Mouse (Mus musculus): Measurements from ENCODE around the gene Sin3a. TPM values are rescaled to one million over a fixed set of nuclear protein-coding genes. Genes with fewer than 3 reads are reported as not detected.

Sin3a gene
- total RNA-seq, 2 experiments from 2014 or later = 25.1 to 29.9 TPM

DNA sequence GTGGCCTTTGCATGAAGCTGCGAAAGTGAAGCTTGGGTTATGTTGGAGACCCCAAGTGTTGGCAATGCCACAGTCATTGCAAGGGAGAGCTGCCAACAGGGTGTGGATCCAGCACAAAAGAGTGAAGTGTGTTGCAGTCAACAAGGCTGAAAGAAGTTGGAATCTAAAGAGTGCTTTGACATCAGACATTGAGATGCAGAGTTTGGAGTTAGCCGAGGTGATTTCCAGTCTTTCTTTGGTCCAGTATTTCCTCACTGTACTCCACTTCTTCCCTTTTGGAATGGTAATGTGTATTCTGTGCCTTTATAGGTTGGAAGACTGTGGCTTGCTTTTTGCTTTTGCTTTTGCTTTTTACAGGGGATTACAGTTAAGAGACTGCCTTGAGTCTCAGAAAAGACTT lies 94.3 kb downstream of the Sin3a start:
- no peak for DNase-seq

GRCm38 (mm10) chr9:57168411-57168810 lies 96.6 kb downstream of the Sin3a start:
- no peak for DNase-seq

Other genes starting within 250 kb of the Sin3a start
- under 1 TPM; 0.72 to 0.82 TPM for gene Odf3l1, start 207.4 kb upstream of the Sin3a start, total RNA-seq (2021)
- 10 to 100 TPM; 22.0 to 31.7 TPM for gene Cspg4, start 207.0 kb upstream of the Sin3a start, total RNA-seq (2021)
- 1 to 10 TPM; 7.0 to 9.3 TPM for gene Snx33, start 143.7 kb upstream of the Sin3a start, total RNA-seq (2021)
- gene Imp3, start 134.6 kb upstream of the Sin3a start, total RNA-seq (2021) = 10 to 100 TPM; 43.0 to 46.6 TPM
- 1 to 10 TPM; 6.4 to 6.8 TPM for gene Snupn, start 121.2 kb upstream of the Sin3a start, total RNA-seq (2021)
- gene Ptpn9, start 77.1 kb upstream of the Sin3a start, total RNA-seq (2021) = 10 to 100 TPM; 11.3 to 12.6 TPM
- gene Man2c1, start 58.6 kb downstream of the Sin3a start, total RNA-seq (2021) = 10 to 100 TPM; 48.9 to 61.6 TPM
- gene Neil1, start 76.3 kb downstream of the Sin3a start, total RNA-seq (2021) = 1 to 10 TPM; 4.3 to 4.7 TPM
- gene Commd4, start 86.3 kb downstream of the Sin3a start, total RNA-seq (2021) = 10 to 100 TPM; 30.4 to 30.6 TPM
- not detected for gene Trcg1, start 164.5 kb downstream of the Sin3a start, total RNA-seq (2021)
- 10 to 100 TPM; 10.2 to 12.8 TPM for gene 1700017B05Rik, start 190.6 kb downstream of the Sin3a start, total RNA-seq (2021)